Mouse (Mus musculus): ENCODE data around the gene Mettl24.

DNA sequence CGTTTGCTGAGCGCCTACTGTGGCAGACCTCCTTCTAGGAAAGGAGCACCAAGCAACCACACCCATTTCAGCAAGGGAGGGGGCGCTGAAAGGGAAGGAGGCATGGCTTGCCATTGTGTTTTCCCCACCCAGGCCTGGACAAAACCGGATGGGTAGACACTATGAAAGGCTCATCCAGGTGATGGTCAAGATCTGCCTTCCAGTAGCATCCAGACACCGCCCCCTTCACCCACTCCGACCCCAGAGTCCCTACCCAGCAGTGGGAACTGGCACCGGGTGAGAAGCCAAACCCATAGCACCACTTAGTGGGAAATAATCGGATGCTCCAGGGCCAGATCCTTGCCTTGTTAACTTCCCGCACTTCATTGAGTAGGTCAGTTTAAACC is 779 bp downstream of the Mettl24 start:
- TF ChIP-seq CTCF (IDR thresholded peaks at IDR 0.05; ENCODE audit: borderline replicate concordance, insufficient read depth, low read depth, low read length) (no peak), POLR2A (IDR thresholded peaks at IDR 0.05; ENCODE audit: borderline replicate concordance, insufficient read depth, low read length) (no peak)

All from cerebellum, adult 2 months (tissue).